Mouse (Mus musculus) 416B (cell line): ENCODE measurements around the gene Luc7l3.

ENCODE experiments used
- DNase-seq: peaks from one replicate; pipeline ENCODE4 v3.0.0; 2011; ENCODE audit warnings: low read depth

The Luc7l3 gene

DNA sequence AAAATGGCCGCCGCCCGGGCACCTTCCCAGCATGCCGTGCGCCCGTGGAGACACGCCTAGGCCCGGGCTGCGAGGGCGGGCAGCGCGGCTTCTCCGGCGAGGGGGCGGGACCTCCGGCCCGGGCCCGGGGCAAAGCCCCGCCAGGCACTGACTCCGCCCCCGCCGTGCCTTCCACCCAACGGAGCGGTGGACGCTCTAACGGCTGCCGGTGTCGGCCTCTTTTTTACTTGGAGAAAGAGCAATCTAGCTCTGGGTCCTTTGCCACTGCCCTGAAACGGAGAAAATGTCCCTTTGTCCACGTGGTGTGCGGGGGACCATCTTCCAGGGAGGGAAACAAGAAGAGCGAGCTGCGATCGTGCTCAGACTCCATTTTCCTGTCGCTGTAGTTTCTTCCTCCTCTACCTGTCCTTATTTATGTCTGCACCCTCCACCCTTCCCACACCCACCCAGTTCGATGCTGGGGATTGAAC lies at the start of gene Luc7l3:
Luc7l3 (minus strand) TSS at position 58 of the 470 bp plus-strand sequence.
- DNase-seq = peak; percentile 90

DNA sequence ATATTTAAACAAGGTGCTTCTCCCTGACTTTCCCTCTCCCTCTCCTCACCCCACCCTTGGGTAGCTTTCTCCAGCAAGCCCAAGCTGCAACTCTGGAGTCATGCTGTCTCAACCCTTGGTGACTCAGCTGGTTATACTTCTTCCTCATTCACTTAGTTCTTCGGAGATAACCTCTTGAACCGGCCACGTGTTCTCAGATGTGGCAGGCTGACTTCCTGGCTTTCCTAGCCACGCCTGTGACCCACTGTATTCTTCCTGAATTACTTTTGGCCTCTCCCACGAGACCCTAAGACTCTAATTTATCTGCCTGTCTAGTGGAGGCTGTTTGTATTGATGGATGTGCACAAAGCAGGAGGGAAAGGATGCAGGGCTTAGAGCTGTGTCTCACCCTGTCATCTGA lies 49.0 kb upstream of the Luc7l3 start:
- DNase-seq = peak; percentile 89

DNA sequence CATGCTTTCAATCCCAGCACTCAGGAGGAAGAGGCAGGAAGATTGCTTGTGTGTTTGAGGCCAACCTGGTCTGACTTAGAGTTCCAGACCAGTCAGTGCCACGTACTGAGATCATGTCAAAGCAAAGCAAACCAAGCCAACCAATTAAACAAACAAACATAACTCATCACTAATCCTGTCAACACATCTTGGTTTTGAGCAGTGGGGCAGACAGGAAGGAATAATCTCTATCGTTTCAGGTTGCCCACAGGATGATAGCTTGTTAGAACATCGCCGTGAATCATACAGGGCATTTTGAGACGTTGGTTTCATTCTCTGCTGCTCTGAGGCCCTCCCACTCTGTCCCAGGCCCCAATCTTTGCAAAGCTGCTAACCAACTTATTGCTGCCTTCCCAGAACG lies 48.2 kb upstream of the Luc7l3 start:
- DNase-seq = peak; percentile 54

DNA sequence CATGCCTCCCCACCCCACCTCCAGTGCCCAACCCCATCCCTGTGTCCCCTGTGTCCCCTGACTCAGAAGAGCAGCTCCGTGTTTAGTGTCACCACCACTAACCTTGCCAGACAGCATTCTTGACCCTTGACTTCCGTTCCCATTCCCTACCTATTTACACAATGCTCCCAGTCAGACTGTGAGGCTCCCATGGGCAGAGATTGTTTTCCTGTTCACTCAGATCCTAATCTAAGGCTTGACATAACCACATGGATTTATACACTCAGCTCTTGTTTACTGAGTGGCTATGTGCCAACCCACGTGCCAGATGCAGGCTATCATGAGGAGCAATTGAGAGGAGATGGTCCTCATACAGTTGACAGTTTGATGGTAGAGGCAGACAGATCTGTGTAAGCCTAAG lies 43.6 kb upstream of the Luc7l3 start:
- peak; percentile 8 for DNase-seq

DNA sequence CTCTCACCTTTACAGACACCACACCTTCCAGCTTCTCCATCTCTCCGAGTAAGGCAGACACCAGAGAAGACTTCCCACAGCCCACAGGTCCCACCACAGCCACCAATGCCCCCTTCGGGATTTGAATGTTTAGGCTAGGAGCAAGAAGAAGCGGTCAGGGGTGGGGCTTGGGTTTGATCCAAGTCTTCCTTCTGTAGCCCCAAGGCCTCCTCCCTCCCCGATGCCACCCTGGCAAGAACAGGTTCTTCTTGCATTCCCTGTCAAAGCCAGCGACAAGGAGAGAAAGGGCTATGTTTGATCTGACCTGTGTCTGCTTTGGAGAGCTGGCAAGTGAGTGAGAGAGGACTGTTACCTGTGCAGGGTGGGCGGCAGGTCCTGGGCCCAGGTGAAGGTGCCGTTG lies 41.9 kb upstream of the Luc7l3 start:
- no peak for DNase-seq

DNA sequence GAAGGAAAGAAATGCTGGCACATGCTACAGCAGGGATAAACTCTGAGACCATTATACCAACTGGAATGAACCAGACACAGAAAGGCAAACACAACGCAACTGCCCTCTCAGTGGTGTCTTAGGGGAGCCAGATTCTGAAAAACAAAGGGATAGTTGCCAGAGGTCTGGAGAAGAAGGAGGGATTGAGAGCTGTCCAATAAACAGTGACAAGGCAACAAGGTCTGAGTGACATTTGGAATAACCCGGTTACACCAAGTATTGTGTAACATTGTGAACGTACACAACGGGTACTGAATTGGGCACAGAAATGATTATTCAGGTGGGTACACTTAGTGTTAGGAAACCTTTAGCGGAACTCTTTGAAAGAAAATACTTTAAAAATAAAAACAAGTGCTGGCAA lies 40.3 kb upstream of the Luc7l3 start:
- DNase-seq = no peak

DNA sequence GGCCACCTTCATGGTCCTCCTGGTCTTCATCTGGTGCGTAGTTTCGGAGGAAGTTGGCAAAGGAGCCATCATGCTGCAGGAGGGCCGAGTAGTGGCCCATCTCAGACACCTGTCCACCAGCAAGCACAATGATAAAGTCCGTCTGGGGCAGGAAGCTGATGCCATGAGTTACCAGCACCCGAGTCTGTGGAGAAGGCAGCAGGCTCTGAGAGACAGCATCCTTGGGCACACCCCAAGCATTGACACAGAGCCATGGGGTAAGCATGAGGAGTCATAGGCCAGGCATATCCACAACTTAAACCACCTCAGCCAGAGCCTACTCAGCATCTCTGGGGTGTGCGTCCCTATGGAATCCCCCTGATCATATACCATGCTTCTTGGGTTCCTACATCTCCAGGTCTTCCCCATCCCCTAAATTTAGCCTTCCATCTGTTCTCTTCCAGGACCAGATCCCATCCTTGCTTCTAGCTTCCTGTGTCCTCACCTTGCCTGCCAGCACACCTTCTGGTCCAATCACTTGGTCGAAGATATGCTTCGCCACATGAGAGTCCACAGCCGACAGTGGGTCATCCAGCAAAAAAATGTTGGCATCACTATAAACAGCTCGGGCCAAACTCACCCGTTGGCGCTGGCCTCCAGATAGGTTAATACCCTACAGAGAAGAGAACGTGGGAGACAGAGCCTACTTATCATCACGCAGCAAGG lies 39.5 kb upstream of the Luc7l3 start:
- no peak for DNase-seq

DNA sequence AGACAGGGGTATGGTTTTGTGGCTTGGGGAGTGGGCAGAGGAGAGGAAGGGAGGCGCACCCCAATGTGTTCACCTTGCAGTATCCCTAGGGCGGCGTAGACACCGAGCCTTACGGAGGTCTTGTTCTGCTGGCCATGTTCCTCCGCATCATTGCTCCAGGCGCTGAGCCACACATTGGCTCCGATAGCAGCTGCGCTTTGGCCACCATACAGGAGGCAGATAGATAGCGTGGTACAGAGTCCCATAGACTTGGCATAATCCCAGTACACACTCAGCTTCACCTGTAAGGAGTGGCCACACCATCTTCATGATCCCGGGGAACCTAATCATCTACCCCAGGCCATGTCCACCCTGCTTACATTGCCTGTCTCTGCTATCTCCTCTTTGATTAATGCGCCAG lies 37.4 kb upstream of the Luc7l3 start:
- no peak for DNase-seq

DNA sequence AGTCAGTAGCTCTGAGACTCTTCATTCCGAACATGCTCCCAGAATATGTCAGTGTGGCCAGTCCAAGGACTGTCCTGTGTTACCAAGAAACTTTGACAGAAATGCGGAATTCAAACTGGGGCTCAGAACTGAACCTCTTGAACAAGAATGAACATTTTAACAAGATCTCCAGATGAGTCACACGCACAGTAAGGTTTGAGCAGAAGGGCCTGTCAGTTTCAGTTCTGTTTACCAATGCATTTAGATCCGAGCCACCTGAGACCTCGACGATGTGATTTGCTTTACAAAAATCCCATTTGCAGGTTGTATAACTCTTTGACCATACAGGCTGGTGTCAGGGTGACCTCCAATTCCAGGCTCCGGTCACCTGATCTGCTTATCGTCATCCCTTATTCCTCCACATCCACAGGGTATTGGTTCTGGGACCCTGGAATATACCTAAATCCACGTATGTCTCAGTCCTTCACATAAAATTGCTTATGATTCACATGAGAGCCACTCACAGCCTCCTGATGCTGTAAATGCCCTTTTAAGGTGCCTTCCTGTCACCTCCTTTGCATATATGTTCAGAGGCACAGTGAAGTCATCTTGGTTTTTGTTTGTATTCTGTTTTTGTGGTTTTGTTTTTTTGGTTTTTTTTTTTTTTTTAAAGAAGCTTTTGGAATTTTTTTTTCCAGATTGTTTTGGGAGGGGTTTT lies 33.9 kb upstream of the Luc7l3 start:
- DNase-seq = no peak

DNA sequence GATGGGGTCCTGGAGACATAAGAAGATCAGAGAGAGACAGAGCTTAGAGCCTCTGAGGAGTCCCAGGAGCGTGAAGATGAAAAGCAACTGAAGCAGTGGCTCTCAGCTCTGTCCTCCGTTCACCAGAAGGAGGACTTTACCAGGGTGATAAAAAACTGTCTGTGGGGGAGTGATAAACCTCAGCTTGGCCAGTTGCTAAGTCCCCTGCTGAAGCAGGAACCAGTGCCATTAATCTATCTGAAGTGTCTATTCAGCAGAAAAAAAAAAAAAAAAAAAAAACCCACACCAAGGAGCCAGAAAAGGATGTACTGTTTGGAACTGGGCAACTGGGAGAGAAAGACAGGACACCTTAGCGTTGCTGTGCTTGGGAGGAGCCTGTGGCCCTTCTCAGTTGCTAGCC lies 29.3 kb upstream of the Luc7l3 start:
- no peak for DNase-seq

DNA sequence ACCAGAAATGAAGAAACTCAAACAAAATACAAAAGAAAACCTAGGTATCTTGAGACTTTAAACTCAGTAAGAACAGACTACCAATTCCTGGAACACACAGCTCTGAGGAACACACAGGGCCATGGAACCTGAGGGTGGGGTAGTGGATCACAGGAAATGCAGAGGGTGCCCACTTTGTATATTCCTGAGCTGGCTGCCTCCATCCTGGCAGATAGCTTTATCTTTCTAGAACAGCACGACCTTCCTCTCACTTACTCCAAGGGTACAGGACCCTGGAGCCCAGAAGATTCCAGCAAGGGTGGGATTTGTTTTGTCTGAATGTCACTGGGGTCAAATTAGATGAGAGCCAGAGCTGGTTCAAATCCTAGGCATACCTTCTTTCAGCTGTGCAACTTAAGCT lies 28.5 kb upstream of the Luc7l3 start:
- DNase-seq = no peak

DNA sequence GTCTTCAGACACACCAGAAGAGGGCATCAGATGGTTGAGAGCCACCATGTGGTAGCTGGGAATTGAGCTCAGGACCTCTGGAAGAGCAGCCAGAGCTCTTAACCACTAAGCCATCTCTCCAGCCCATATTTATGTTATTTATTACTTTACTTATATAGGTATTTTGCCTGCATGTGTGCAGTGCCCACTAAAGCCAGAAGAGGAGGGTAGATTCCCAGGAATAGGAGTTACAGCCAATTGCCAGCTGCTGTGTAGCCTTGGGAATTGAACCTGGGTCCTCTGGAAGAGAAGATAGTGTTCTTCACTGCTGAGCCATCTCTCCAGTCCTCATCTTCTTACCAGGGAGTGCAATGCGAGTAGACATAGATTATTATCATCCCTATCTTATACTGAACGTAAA lies 28.1 kb upstream of the Luc7l3 start:
- DNase-seq = peak; percentile 24

DNA sequence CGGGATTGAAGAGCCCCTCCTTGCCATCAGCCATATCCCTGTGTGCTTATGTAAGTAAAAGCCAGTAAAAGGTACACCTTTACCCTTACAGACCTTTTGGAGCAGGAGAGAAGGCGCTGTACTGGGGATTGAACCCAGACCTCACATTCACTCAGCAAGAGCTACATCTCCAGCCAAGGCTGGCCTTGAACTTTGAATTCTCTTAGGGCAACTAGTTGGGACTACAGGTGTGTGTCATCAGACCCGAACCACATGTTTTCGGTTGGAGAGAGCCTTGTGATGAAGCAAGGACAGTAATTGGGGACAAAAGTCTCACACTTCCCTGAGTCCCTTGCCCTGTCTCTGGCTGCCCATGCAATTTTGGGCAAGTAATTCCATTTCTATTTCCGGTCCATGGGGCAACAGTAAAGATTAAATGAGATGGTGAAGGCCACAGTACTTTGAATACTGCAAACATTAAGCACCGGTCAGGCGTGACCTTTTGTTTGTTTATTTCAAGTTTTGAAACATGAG lies 25.3 kb upstream of the Luc7l3 start:
- DNase-seq = no peak

DNA sequence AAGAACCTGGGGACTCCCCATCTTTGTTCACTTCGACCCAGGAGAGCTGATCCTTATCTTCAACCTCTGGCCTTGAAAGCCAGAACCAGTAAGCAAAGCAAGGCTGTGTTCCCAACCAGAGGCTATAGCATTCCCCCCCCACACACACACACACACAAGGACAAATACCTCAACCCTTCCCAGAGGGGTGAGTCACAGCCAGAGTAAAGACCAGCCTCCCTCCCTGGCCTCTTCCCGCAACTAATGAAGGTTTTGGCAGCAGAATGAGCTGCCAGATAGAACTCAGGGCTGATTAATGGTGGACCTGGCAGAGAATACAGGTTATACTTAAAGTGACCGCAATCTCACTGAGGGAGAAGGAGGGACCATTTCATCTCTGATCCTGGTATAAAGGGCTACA lies 24.8 kb upstream of the Luc7l3 start:
- peak; percentile 57 for DNase-seq

DNA sequence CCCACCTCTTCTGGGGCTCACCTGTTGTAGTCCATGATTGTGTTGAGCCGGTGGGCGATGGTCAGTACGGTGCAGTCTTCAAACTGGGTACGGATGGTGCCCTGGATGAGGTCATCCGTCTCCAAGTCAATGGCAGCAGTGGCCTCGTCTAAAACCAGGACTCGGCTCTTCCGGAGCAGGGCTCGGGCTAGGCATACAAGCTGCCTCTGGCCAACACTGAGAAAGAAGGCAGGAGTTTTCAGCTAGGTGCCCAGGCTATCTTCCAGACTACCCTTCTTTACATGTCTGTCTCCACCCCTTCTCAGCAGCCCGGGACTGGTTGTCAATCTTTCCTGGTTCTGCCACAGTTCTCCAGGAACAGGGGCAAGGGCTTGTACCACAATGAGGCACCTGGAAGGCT lies 24.1 kb upstream of the Luc7l3 start:
- DNase-seq = no peak

DNA sequence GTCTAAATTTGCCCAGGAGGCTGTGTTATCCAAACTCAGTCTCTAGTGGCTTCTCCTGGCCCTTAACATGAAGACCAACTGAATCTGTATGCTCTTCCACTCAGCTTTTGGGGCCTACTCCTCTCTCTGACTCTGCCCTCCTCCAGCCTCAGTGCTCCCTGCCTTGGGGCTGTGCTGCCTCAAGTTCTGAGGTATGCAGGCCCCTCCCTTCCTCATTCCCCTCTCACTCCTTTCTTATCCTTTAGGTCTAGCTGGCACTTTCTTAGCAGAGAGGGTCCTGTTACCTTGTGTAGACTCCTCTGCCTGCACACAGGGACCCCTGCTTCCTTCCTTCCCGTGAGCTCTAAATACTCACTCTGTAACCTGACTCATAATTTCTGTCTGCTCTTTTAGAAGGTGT lies 22.7 kb upstream of the Luc7l3 start:
- no peak for DNase-seq

DNA sequence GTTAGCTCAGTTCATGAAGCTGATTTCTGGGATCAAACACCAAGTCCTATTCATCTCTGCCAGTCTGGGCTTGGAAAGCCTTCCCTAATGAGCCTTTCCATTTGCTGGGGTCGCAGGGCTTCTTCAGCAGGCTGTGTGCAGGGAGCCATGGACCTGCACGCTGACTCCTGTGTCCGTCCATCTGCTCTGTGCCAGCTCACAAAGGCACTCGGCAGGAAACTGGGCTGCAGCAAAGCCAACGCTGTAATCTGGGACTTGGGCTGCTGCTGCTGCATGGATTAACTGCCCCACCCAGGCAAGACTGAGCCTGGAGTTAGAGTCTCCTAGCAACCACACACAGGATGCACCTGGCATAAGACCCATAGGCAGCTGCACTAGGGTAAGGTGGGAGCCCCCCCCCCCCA lies 22.2 kb upstream of the Luc7l3 start:
- DNase-seq = no peak

DNA sequence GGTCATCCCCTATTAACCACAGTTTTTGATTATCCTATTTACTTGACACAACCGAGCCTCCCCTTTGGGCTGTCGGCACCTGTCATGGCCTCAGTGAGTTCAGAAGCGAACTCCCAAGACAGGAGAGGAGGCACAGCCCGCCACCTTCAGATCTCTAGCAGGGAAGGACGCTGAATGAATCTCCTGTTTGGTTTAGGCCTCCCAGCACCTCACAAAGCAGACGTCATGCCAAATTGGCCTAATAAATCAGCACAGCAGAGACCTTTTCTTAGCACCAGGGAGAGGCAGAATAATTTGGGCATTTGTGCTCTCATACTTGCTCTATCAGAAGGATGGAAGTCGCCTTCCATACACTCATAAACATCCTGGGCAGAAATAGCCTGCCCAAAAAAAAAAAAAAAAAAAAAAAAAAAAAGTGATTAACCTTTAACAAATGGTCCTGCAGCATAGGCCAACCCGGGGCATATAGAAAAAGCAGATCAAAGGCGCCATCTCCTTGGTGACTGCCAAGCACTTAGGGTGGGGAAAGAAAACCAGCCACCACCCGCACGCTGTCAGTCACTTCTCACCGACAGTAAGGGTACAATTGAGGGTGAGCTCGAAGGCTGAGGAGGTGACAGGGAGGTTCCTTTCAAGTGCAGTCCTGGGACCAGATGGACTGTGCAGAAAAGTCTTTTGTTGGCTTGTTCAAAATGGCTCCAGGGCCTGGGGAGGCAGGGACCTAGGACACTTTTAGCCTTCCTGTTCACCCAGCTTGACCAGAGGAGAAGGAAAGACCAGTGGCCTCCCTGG lies 20.5 kb upstream of the Luc7l3 start:
- no peak for DNase-seq

DNA sequence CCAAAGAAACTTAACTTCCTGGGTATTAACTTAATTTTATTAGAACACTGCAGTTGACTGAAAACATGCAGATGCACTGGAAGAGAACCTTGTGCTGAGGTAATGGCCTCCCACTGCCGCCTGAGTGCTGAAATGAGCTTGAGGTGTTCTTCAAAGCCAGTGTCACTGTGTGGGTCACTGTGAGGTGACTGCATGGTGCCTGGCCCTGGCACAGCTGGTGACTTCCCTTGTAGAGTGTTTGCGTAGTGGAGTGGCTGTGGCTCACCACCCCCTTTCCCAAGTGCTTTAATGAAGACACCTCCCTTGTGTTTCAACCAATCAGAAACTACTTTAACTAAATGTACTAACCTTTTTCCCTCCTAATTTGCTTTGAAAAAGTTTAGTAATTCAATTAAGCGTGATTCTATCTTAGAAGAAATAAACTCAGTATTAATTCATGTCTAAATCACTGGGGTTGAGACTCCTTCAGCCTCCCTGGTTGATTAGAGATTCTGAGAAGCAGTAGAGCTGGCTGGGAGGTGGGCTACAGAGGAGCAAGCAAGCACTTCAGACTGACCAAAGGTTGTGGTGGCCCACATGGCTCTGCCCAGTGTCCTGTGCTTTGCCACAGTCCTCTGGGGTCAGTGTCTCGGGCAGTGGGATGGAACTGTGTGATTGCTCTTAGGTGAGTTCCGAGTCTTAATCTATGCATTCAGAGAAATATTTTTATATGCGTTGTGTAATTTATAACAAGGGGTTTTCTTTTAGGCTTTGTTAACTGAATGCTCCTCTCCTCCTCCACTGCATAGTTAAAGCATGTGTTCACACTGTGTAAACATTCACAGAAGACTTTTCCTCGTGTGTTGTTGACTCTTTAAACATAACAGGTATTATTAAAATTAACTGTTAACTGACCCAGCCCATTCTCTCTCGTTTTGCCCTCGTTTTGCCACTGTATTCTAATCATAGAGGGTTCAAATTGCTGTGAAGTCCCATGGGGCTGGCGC lies 19.5 kb upstream of the Luc7l3 start:
- no peak for DNase-seq

DNA sequence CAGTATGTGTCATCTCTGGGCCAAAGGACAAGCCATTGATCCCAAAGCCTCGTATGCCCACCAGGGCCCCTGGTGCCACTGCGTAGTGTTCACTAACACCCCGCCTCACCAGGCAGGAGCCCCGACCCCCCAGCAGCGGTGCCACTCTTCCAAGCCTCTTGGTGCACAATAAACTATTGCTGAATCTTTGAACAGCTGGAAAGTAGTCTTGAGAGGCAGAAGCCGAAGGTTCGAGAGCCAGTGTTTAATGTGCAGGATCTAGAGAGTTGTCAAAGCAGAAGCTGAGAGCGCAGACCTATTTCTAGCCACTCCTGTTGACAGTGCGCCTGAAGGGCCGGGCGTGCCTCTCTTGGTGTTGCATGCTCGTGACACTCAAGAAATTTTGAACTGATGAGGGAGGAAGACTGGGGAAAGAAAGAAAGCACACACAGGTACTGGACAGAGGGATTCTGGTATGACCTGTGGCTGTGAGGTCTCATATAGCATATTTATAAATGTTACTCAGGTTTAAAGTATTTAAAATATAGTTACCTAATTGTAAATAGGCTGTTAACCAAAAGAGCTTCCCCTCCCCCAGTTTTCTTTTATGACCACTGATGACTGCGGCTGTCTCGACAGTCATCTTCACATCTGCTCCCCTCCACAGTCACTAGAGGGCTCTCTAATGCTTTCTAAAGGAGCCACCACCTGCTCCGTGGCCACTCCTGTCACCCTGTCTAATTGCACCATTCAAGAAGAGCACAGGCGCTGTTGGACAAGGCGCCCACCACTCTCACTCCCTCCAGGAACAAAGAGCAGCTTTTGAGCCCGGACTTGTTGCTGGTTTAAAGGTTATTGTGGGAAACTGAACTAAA lies 18.2 kb upstream of the Luc7l3 start:
- peak; percentile 62 for DNase-seq

DNA sequence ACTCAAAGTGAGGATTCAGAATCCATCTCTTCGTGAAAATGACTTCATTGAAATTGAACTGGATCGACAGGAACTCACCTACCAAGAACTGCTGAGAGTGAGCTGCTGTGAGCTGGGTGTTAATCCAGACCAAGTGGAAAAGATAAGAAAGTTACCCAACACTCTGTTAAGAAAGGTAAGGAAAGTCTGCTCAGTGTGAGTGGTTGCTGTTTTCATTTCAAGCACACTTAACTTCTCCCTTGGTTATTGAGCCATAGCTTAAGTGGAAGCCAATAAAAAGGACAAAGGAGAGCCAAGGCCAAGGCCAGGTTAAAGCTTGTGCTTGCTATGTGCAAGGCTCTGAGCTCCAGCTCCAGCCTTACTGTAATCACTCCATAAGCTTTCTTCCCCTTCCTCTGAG lies 16.6 kb upstream of the Luc7l3 start:
- DNase-seq = no peak
